Mouse (Mus musculus): ENCODE results near the gene Nsg2.

DNA sequence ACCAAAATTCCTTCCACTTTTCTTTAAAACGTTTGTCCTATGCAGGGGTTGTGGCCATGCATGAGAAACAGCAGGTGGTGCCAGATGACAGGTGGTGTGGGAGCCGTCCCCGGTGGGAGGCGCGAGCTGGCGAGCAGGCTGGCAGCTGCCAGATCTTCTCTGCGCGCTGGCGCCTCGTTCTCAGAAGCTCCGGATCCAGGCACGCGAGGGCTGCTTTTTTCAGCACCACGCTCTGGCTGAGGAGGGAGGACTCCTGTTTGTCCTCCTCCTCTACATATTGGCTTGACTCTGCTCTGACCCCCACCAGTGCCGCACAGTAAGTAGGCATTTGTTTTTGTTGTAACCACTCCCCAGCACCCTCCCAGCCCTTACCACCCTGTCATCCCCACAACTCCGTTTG, at the start of gene Nsg2:
- no peak for TF ChIP-seq POLR2A (IDR thresholded peaks at IDR 0.05; ENCODE audit: borderline replicate concordance, extremely low read depth, low read depth, low read length)
- peak; percentile 46; the same call in 1 of the 2 replicates for TF ChIP-seq CTCF (IDR thresholded peaks at IDR 0.05; ENCODE audit: insufficient read depth, low read length)
